Mouse (Mus musculus) gastrocnemius, adult 2 months (tissue): ENCODE measurements around the gene Asgr2. TPM values are rescaled to one million over a fixed set of nuclear protein-coding genes. Genes with fewer than 3 reads are reported as not detected.
A peak's percentile ranks its signal among the peaks of the same experiment; 100 is the strongest.
"Not testable (repeated sequence)": the region's sequence is repeated elsewhere in the genome, so short reads cannot be mapped to it uniquely, and the experiment has no call there.

Experiments used
- DNase-seq: peaks from one replicate; pipeline ENCODE4 v3.0.0; 2022
- H3K27ac ChIP-seq: fragments of 200-600 bp; 2 replicates; pipeline ENCODE4 v1.8.1; 2022; ENCODE audit warnings: mild to moderate bottlenecking
- H3K4me3 ChIP-seq: fragments of 200-600 bp; 2 replicates; pipeline ENCODE4 v1.8.1; 2022; ENCODE audit warnings: mild to moderate bottlenecking, moderate library complexity
- CTCF ChIP-seq: fragments of 200-600 bp; IDR thresholded peaks from 2 replicates; pipeline ENCODE4 v1.8.1; 2022; ENCODE audit warnings: antibody characterized with exemption, mild to moderate bottlenecking, moderate library complexity
- intact Hi-C: fragments of 180-260 bp; cut with DNase I; formaldehyde crosslinking; loops from one replicate; pipeline ENCODE4 v1.15.1; 2025
- total RNA-seq, 2 experiments: library from RNA; stranded (reverse); gene quantifications; 2 replicates each; pipeline ENCODE4 v1.2.3; 2021

Gene Asgr2
- total RNA-seq, 2 experiments from 2014 or later, result 0.22 to 0.31 TPM

- intact Hi-C loops, result no loop called here
- no peak overlapping the region for H3K4me3 ChIP-seq
- DNase-seq, result no peak
- no peak overlapping the region for H3K27ac ChIP-seq
- TF ChIP-seq CTCF, result no peak
These were observed 14.6 kb downstream of the Asgr2 start for GRCm38 (mm10) chr11:70107085-70107484.

GRCm38 (mm10) chr11:70110146-70110545 lies 17.7 kb downstream of the Asgr2 start:
- TF ChIP-seq CTCF, result peak; percentile 66
- Histone ChIP-seq H3K4me3 (no peak overlapping the region), H3K27ac (no peak overlapping the region)
- DNase-seq, result peak; percentile 31
- intact Hi-C loops, result no loop called here

- DNase-seq, result peak; percentile 32
- intact Hi-C loops, result no loop called here
- Histone ChIP-seq H3K4me3 (no peak overlapping the region), H3K27ac (no peak overlapping the region)
- no peak for TF ChIP-seq CTCF
These were observed 22.1 kb downstream of the Asgr2 start for GRCm38 (mm10) chr11:70114562-70114961.

- H3K27ac ChIP-seq, result no peak overlapping the region
- intact Hi-C loops, result no loop called here
These were observed 23.5 kb downstream of the Asgr2 start for GRCm38 (mm10) chr11:70115901-70116300.

GRCm38 (mm10) chr11:70129926-70130379 lies 37.5 kb downstream of the Asgr2 start, which contains the start of gene Mgl2:
Gene Mgl2, plus strand, starts transcription at chr11:70130329.
- intact Hi-C loops, result no loop called here
- no peak for DNase-seq
- H3K4me3 ChIP-seq, result peak within 1 kb of the TSS; percentile 40
- no peak within 1 kb of the TSS for H3K27ac ChIP-seq
- no peak for TF ChIP-seq CTCF

More at GRCm38 (mm10) chr11:70115901-70116300, 23.5 kb downstream of the Asgr2 start:
- no peak for DNase-seq
- no peak for TF ChIP-seq CTCF
- no peak overlapping the region for H3K4me3 ChIP-seq

GRCm38 (mm10) chr11:70135001-70135400 lies 42.6 kb downstream of the Asgr2 start:
- H3K27ac ChIP-seq, intact Hi-C loops, H3K4me3 ChIP-seq, DNase-seq: not testable (repeated sequence)

GRCm38 (mm10) chr11:70135925-70136324 lies 43.5 kb downstream of the Asgr2 start:
- DNase-seq, H3K27ac ChIP-seq, intact Hi-C loops, H3K4me3 ChIP-seq: not testable (repeated sequence)

GRCm38 (mm10) chr11:70139171-70139570 lies 46.7 kb downstream of the Asgr2 start:
- TF ChIP-seq CTCF, result no peak
- Histone ChIP-seq H3K27ac (no peak overlapping the region), H3K4me3 (no peak overlapping the region)
- intact Hi-C loops, result no loop called here
- no peak for DNase-seq

- Histone ChIP-seq H3K27ac (no peak overlapping the region), H3K4me3 (no peak overlapping the region)
- no peak for DNase-seq
- peak; percentile 28 for TF ChIP-seq CTCF
- intact Hi-C loops, result no loop called here
These were observed 58.6 kb downstream of the Asgr2 start for GRCm38 (mm10) chr11:70151072-70151471.

Other genes with a start within 250 kb of the Asgr2 start
- 10 to 100 TPM in 1 of 2 experiments, 1 to 10 TPM in 1; 9.6 to 13.0 TPM for gene Plscr3, start 246.3 kb upstream of the Asgr2 start, total RNA-seq
- gene Tnk1, start 233.9 kb upstream of the Asgr2 start, total RNA-seq, result under 1 TPM in 1 of 2 experiments, not detected in 1; 0.11 TPM
- gene Tmem95, start 214.6 kb upstream of the Asgr2 start, total RNA-seq, result not detected
- gene Kctd11, start 211.2 kb upstream of the Asgr2 start, total RNA-seq, result 1 to 10 TPM; 1.3 to 1.7 TPM
- under 1 TPM in 1 of 2 experiments, not detected in 1; 0.08 TPM for gene Acap1, start 197.1 kb upstream of the Asgr2 start, total RNA-seq
- gene 2810408A11Rik, start 191.7 kb upstream of the Asgr2 start, total RNA-seq, result under 1 TPM in 1 of 2 experiments, not detected in 1; 0.33 TPM
- gene Neurl4, start 191.6 kb upstream of the Asgr2 start, total RNA-seq, result 10 to 100 TPM; 25.2 to 33.5 TPM
- 10 to 100 TPM; 47.1 to 49.6 TPM for gene Gps2, start 178.8 kb upstream of the Asgr2 start, total RNA-seq
- 100 to 1,000 TPM; 413 to 433 TPM for gene Eif5a, start 170.7 kb upstream of the Asgr2 start, total RNA-seq
- gene Ybx2, start 156.8 kb upstream of the Asgr2 start, total RNA-seq, result 10 to 100 TPM in 1 of 2 experiments, 1 to 10 TPM in 1; 8.0 to 16.5 TPM
- 100 to 1,000 TPM; 494 to 503 TPM for gene Slc2a4, start 144.5 kb upstream of the Asgr2 start, total RNA-seq
- gene Cldn7, start 127.9 kb upstream of the Asgr2 start, total RNA-seq, result not detected
- gene Ctdnep1, start 111.5 kb upstream of the Asgr2 start, total RNA-seq, result 100 to 1,000 TPM; 217 to 261 TPM
- gene Elp5, start 110.1 kb upstream of the Asgr2 start, total RNA-seq, result 10 to 100 TPM; 33.0 to 45.2 TPM
- 100 to 1,000 TPM; 194 to 232 TPM for gene Gabarap, start 101.5 kb upstream of the Asgr2 start, total RNA-seq
- 10 to 100 TPM; 19.2 to 21.8 TPM for gene Phf23, start 96.9 kb upstream of the Asgr2 start, total RNA-seq
- 1 to 10 TPM; 3.6 to 5.0 TPM for gene Dvl2, start 92.0 kb upstream of the Asgr2 start, total RNA-seq
- 100 to 1,000 TPM; 266 to 502 TPM for gene Acadvl, start 77.2 kb upstream of the Asgr2 start, total RNA-seq
- gene Dlg4, start 75.7 kb upstream of the Asgr2 start, total RNA-seq, result 1 to 10 TPM; 3.2 to 5.2 TPM
- not detected for gene Asgr1, start 38.6 kb upstream of the Asgr2 start, total RNA-seq
- 1 to 10 TPM in 1 of 2 experiments, under 1 TPM in 1; 0.94 to 3.3 TPM for gene Mgl2, start 37.7 kb downstream of the Asgr2 start, total RNA-seq
- 1 to 10 TPM; 2.1 to 2.7 TPM for gene Clec10a, start 63.6 kb downstream of the Asgr2 start, total RNA-seq
- gene Slc16a11, start 120.1 kb downstream of the Asgr2 start, total RNA-seq, result not detected
- under 1 TPM; 0.28 to 0.67 TPM for gene Slc16a13, start 128.4 kb downstream of the Asgr2 start, total RNA-seq
- 1 to 10 TPM; 1.4 to 2.6 TPM for gene Bcl6b, start 137.2 kb downstream of the Asgr2 start, total RNA-seq
- 10 to 100 TPM; 33.4 to 37.0 TPM for gene 0610010K14Rik, start 145.3 kb downstream of the Asgr2 start, total RNA-seq
- gene Gm21988, start 147.2 kb downstream of the Asgr2 start, total RNA-seq, result 1 to 10 TPM; 3.7 to 4.4 TPM
- gene Rnasek, start 147.2 kb downstream of the Asgr2 start, total RNA-seq, result 100 to 1,000 TPM; 109 to 117 TPM
- 1 to 10 TPM; 1.0 to 1.8 TPM for gene Alox12, start 162.7 kb downstream of the Asgr2 start, total RNA-seq
- not detected for gene Alox12e, start 230.0 kb downstream of the Asgr2 start, total RNA-seq